Mouse (Mus musculus) embryonic facial prominence, embryonic 10.5 days (tissue): Measurements from ENCODE around the gene Sestd1. TPM values are rescaled to one million over a fixed set of nuclear protein-coding genes. Genes with fewer than 3 reads are reported as not detected.

Experiments
- DNase-seq: peaks from one replicate; pipeline ENCODE4 v3.0.0-alpha.2; 2017; ENCODE audit warnings: low spot score
- H3K27ac ChIP-seq: fragments of 300-500 bp; sonication (generic); replicated peaks from 2 replicates; pipeline ENCODE4 v1.5.1; 2016; ENCODE audit warnings: mild to moderate bottlenecking
- H3K27me3 ChIP-seq: fragments of 300-500 bp; sonication (generic); replicated peaks from 2 replicates; pipeline ENCODE4 v1.6.1; 2016; ENCODE audit warnings: low read depth, mild to moderate bottlenecking; ENCODE audit not compliant: poor library complexity, severe bottlenecking
- H3K36me3 ChIP-seq: fragments of 300-500 bp; sonication (generic); replicated peaks from 2 replicates; pipeline ENCODE4 v1.6.1; 2016; ENCODE audit warnings: mild to moderate bottlenecking, moderate library complexity
- H3K4me1 ChIP-seq: fragments of 300-500 bp; sonication (generic); 2 replicates; pipeline ENCODE4 v1.6.1; 2016
- H3K4me3 ChIP-seq: fragments of 300-500 bp; sonication (generic); 2 replicates; pipeline ENCODE4 v1.5.1; 2016; ENCODE audit warnings: mild to moderate bottlenecking, moderate library complexity
- H3K9me3 ChIP-seq: fragments of 300-500 bp; sonication (generic); 2 replicates; pipeline ENCODE4 v1.6.1; 2016; ENCODE audit warnings: mild to moderate bottlenecking
- WGBS: fragments of 180-500 bp; shearing (Covaris S2); methylation state at CpG from one replicate; pipeline ENCODE4 v1.1.7; 2016; 5-methylcytosine and 5-hydroxymethylcytosine counted together
- polyA plus RNA-seq: library from polyadenylated mRNA; unstranded; fragments of >200 nt; fragmentation: Nextera tagmentation; extraction: Ambion mirVana; gene quantifications from 2 replicates; pipeline ENCODE4 v1.2.1, GENCODE M21; 2016

The Sestd1 gene
- polyA plus RNA-seq, 1 experiment from 2014 or later, result 23.0 TPM

DNA sequence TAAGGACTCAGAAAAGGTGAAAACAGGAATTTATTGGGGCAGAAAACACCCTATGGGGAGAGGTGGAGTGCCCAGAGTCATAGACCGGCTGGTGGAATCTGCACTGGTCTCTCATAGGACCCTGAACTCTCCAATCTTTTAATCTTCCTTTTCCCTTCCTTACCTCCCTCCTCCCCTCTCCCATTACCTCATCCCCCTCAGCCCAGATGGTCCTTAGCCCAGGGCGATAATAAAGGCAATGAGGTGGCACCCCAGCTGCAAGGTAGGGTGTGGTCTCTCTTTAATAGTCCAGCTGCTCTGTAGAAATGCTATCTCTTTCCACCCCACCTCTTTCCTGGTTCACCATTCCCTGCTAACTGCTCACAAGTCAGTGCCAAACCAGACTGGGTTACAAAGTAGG, 102.9 kb downstream of the Sestd1 start:
- no peaks in the 10 kb centered on the region for H3K27me3 ChIP-seq
- H3K4me3 ChIP-seq, result no peak overlapping the region
- peaks cover 10% of the 10 kb centered on the region for H3K4me1 ChIP-seq
- no peaks in the 10 kb centered on the region; the same call in 1 of the 2 replicates for H3K36me3 ChIP-seq
- WGBS, result 65% methylated on average over 2 of the region's 2 CpGs
- DNase-seq, result no peak
- H3K9me3 ChIP-seq, result no peaks in the 10 kb centered on the region
- H3K27ac ChIP-seq, result 0 out of 2 replicates have a peak overlapping the region, but pooled peaks have one; percentile 57

DNA sequence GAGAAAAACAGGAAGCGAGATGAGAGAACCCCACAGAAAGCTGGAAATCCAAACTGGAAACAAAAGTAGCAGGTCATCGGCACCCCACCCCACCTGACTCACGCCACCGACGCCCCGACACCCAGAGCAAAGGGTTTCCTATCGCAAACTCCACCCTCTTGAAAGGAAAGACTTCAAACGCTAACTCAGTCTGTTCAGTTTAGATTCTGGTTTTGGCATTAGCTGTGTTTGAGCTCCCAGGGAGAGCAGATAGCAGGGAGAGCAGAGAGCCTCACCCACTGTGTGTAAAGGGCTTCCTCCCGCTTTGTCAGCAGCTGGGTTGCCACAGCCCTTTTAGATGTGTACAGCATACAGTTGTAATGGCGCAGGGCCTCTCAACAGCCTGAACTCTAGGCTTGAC, 104.0 kb downstream of the Sestd1 start:
- H3K4me3 ChIP-seq, result no peak overlapping the region
- H3K36me3 ChIP-seq, result no peaks in the 10 kb centered on the region; the same call in 1 of the 2 replicates
- DNase-seq, result no peak
- no peak overlapping the region for H3K27ac ChIP-seq
- no peaks in the 10 kb centered on the region for H3K27me3 ChIP-seq
- no peaks in the 10 kb centered on the region for H3K9me3 ChIP-seq
- WGBS, result 75% methylated on average over 10 of the region's 10 CpGs
- H3K4me1 ChIP-seq, result peaks cover 20% of the 10 kb centered on the region

DNA sequence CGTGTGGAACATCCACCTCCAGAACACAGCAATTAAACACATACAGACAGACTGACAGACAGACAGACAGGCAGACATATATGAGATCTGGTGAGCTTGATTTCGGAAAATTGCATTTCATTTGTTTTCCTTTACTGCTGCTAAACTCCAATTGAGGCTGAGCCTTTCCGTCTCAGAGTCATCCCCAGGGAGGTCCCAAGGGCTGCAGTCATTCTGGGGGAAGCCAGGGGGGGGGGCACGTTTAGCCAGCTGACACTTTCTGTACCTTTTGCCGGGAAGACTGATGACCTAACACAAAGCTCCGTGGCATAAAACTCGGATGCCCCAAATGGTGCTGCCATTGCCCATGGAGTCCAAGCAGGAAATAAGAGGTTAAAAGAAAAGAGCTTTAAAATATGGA, 105.0 kb downstream of the Sestd1 start:
- Histone ChIP-seq H3K36me3 (no peaks in the 10 kb centered on the region; the same call in 1 of the 2 replicates), H3K4me1 (peaks cover 29% of the 10 kb centered on the region), H3K4me3 (no peak overlapping the region), H3K27me3 (no peaks in the 10 kb centered on the region), H3K27ac (no peak overlapping the region), H3K9me3 (no peaks in the 10 kb centered on the region)
- WGBS, result 67% methylated on average over 7 of the region's 7 CpGs
- DNase-seq, result no peak

DNA sequence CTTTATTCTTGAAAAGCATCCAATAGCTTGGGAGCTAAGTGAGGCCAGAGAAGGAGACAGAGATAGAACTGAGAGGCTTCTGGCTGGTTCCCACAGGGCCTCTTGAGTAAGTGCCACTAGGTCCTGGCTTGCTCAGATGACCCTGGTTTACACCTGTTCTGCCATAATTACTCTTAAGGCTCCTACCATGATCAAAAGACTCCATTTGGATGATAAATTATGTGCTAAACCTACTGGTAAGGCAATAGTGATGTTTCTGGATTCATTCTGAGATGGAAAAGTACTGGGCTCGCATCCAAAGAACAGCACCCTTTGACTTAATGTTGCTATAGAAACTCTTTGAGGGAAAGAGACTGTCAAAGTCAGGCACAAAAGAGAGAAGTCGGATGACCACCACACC, 106.1 kb downstream of the Sestd1 start:
- no peak for DNase-seq
- Histone ChIP-seq H3K4me1 (peaks cover 39% of the 10 kb centered on the region), H3K9me3 (no peaks in the 10 kb centered on the region), H3K4me3 (no peak overlapping the region), H3K36me3 (no peaks in the 10 kb centered on the region), H3K27ac (no peak overlapping the region), H3K27me3 (no peaks in the 10 kb centered on the region)
- 88% methylated on average over 2 of the region's 2 CpGs for WGBS

DNA sequence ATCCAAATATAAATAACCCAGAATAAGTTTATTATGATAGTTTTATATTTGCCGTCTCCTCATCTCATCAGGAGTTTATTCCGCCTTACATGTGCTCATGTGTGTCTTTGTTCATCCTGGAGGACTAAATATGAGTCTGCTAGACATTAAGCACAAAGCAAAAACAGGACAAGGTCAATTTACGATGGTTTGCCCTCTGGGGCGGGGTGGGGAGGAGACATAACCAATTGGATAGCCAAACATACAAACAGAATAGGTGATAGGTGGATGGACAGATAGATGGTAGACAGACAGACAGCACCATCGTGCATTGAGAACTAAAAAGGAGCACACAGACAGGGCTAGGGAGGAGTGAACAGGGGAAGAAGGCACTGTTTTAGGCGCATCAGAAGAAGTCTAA, 106.6 kb downstream of the Sestd1 start:
- no peaks in the 10 kb centered on the region for H3K9me3 ChIP-seq
- no peak overlapping the region for H3K27ac ChIP-seq
- WGBS, result 84% methylated on average over 6 of the region's 6 CpGs
- no peak for DNase-seq
- peaks cover 42% of the 10 kb centered on the region for H3K4me1 ChIP-seq
- no peaks in the 10 kb centered on the region for H3K27me3 ChIP-seq
- H3K36me3 ChIP-seq, result no peaks in the 10 kb centered on the region
- H3K4me3 ChIP-seq, result no peak overlapping the region

DNA sequence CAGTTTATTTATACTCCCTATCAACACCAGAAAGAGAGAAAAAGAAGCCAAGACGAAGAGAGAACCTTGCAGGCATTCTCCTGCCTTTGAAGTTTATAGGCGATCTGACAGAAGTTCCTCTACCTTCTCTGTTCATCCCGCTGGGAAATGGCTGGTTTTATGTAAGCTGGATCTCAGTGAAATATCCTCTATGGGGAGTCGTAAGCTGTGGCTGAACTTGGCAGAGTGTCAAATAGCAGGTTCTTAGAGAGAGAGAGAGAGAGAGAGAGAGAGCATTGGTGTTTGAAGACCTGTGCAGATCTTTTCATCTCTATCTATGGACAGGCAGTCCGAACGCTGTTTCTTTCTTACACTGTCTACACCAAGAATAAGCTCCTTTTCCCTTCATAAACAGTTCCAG, 107.0 kb downstream of the Sestd1 start:
- Histone ChIP-seq H3K9me3 (no peaks in the 10 kb centered on the region), H3K27ac (no peak overlapping the region), H3K36me3 (no peaks in the 10 kb centered on the region), H3K4me3 (no peak overlapping the region), H3K4me1 (peaks cover 44% of the 10 kb centered on the region), H3K27me3 (no peaks in the 10 kb centered on the region)
- DNase-seq, result no peak
- WGBS, result 72% methylated on average over 6 of the region's 6 CpGs

DNA sequence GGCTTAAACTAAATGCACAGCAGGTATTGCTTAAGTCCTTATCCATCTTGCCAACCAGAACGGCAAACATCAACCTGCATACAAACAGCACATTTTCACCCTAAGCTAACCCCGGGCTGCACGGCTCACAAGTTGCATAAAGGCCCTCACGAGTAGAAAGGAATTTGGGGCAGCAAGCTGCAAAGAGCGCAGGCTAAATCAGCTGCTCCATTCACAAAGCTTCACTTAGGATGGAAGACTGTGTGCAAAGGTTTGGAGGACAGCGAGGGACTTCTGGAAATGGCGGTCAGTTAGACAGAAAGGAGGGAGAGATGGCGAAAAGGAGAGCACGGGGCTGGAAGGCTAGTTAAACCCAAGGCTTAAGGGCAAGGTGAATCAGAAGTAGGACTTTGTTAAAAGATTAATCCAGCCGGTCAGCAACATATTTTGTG, 108.1 kb downstream of the Sestd1 start:
- peak overlapping the region; percentile 57 for H3K27ac ChIP-seq
- no peak overlapping the region; the same call in 1 of the 2 replicates for H3K4me3 ChIP-seq
- no peaks in the 10 kb centered on the region for H3K9me3 ChIP-seq
- WGBS, result 38% methylated on average over 10 of the region's 10 CpGs
- H3K36me3 ChIP-seq, result no peaks in the 10 kb centered on the region
- peaks cover 50% of the 10 kb centered on the region for H3K4me1 ChIP-seq
- no peaks in the 10 kb centered on the region; the same call in 1 of the 2 replicates for H3K27me3 ChIP-seq
- DNase-seq, result peak; percentile 26

DNA sequence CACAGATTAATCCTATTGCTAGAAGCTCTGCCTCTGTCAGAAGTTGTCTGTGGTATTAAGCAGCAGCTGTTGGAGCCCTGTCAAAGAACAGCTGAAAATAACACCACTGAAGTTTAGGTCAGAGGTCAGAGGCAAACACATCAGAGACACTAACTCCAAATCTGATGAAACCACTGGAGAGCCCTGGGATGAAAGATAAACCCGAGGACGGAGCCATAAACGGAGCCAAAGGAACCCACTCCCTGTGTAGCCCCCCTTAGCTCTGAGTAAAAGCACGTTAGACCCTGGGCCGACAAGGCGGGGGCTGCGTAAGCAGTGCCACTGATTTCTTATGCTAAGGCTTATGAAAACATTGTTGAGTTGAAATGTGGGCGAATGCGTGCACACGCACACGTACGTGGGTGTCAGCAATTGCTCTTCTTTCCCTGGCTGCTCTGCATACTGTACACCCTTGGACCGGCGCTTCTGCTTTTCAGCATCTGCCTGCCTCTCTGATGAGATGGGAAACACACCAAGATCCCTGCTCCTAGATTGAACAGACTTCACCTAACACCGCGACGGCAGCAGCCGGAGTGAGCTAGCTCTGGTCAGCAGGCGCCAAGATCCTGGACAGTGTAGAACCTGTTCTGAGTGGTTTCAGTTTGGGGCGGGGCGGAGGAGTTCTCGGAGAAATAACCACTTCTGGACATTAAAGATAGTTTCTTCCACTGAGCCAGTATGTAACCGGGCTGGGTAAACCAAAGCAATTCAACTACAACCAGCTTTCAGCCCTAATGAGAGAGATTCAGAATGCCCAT, 108.8 kb downstream of the Sestd1 start:
- WGBS, result 43% methylated on average over 23 of the region's 23 CpGs
- no peaks in the 10 kb centered on the region; the same call in 1 of the 2 replicates for H3K27me3 ChIP-seq
- peak; percentile 34 for DNase-seq
- H3K4me1 ChIP-seq, result peaks cover 50% of the 10 kb centered on the region
- H3K9me3 ChIP-seq, result no peaks in the 10 kb centered on the region
- H3K36me3 ChIP-seq, result no peaks in the 10 kb centered on the region
- peak overlapping the region; percentile 57 for H3K27ac ChIP-seq
- peak overlapping the region; percentile 28 for H3K4me3 ChIP-seq

DNA sequence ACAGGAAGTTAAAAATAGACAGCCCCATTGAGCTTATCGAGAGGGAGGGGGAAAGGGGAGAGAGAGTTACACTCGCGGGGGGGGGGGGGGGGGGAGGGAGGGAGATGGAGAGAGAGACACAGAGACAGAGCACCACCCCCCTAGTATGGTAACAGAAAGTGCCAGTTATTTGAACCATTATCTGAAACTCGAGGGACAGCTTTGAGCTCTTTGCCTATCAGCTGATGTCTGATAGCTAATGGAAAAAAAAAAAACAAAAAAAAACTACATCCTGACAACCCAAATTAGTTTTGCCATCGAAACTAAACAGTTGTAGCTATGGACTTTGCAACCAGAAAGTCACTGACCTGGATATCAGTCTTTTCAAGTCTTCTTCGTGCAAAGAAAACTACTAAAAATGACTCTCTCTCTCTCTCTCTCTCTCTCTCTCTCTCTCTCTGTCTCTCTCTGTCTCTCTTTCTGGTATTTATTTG, 109.7 kb downstream of the Sestd1 start, which contains the start of gene Ccdc141:
TSS of gene Ccdc141 (minus strand) at position 4 of the 473 bp plus-strand sequence.
- peak within 1 kb of the TSS; percentile 83 for H3K27ac ChIP-seq
- H3K9me3 ChIP-seq, result no peaks in the 10 kb centered on the region
- no peaks in the 10 kb centered on the region for H3K36me3 ChIP-seq
- 10% methylated on average over 5 of the region's 6 CpGs for WGBS
- no peak for DNase-seq
- peak within 1 kb of the TSS; percentile 60 for H3K4me3 ChIP-seq
- peaks cover 50% of the 10 kb centered on the region for H3K4me1 ChIP-seq
- no peaks in the 10 kb centered on the region; the same call in 1 of the 2 replicates for H3K27me3 ChIP-seq

DNA sequence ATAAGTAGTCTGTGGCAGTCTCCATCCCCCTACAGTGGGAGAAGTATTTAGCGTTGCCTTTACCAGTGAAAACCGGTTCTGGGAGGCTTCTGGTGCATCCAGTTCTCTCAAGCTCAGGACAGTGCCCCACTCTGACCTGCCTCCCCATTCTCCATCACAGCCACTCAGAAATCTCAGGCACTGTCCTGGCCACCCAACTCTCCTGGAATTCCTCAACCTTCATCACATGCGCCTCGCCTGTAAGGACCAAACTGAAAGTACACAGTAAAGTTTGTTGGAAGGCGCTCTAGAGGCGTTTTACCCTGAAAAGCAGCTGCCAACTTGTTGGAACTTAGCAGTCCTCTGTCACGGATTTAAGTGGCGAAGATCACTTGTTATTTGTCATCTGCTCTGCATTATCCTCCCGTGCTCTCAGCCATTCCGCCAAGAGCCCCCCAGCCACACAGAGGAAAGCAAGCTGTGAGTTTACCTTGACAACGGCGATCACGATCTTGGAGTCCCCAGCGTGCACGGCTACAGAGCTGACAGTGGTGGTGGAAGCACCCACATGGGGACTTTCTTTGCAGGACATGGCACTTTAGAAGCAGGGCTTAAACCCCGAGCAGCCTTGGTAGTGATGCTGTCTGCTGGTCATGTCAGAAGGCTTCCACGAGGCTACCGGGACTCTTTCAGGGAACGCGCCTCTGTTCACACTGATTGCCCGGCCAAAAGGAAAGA, 110.3 kb downstream of the Sestd1 start:
- WGBS, result 2% methylated on average over 21 of the region's 21 CpGs
- peak overlapping the region; percentile 83 for H3K27ac ChIP-seq

DNA sequence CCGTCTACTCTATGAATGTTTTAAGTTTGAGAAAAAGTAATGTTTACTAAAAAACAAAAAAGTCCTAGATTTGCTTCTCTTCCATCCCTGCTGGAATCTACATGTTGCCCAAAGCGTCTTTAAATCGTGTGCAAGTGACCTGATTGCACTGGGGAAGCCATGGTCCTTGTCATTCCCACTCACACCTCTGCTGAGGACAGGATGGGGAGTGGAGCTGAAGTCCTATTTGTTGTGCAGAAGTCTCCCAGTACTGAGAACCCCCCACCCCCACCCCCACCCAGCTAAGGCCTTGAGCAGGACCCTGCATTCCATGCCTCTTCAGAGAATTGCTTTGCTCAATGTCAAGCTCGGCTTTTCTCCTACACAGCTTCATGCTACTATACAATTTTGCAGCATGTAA, 111.2 kb downstream of the Sestd1 start:
- Histone ChIP-seq H3K9me3 (no peaks in the 10 kb centered on the region), H3K4me3 (peak overlapping the region; percentile 60; the same call in 1 of the 2 replicates), H3K4me1 (peaks cover 50% of the 10 kb centered on the region), H3K27ac (no peak overlapping the region), H3K27me3 (no peaks in the 10 kb centered on the region; the same call in 1 of the 2 replicates), H3K36me3 (no peaks in the 10 kb centered on the region)
- 77% methylated on average over 4 of the region's 4 CpGs for WGBS
- no peak for DNase-seq

More for the DNA sequence above, 110.3 kb downstream of the Sestd1 start:
- Histone ChIP-seq H3K4me1 (peaks cover 50% of the 10 kb centered on the region), H3K27me3 (no peaks in the 10 kb centered on the region; the same call in 1 of the 2 replicates), H3K9me3 (no peaks in the 10 kb centered on the region), H3K36me3 (no peaks in the 10 kb centered on the region), H3K4me3 (peak overlapping the region; percentile 60)
- DNase-seq, result peak; percentile 61

DNA sequence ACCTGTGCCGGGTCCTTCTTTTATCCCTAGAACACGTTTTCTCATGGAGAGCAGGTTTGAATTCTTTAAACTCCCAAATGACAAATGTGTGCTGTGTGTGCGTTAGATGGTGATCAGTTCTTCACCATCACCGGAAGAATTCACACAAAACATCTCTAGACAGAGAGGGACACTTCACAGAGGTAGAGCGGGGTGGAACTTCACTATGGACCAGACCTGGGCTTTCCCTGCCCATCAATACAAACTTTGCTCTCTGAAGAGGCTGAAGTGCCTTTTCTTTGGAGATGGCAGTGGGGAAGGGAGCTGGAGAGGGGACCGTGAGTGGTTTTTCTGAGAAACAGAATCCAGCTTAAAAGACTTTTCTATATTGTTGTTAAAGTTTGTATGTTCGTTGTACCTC, 111.6 kb downstream of the Sestd1 start:
- no peaks in the 10 kb centered on the region; the same call in 1 of the 2 replicates for H3K27me3 ChIP-seq
- no peaks in the 10 kb centered on the region for H3K36me3 ChIP-seq
- H3K4me1 ChIP-seq, result peaks cover 48% of the 10 kb centered on the region
- H3K4me3 ChIP-seq, result no peak overlapping the region; the same call in 1 of the 2 replicates
- no peaks in the 10 kb centered on the region for H3K9me3 ChIP-seq
- no peak overlapping the region for H3K27ac ChIP-seq
- DNase-seq, result no peak
- WGBS, result 90% methylated on average over 7 of the region's 7 CpGs
